Mouse (Mus musculus) intestine, embryonic 14.5 days (tissue): ENCODE data around the gene Dync1li2. TPM values are rescaled to one million over a fixed set of nuclear protein-coding genes. Genes with fewer than 3 reads are reported as not detected.

Experiments used
- ATAC-seq: fragments of 200-750 bp; cut with Nextera tagmentation; replicated peaks from 2 replicates; pipeline ENCODE4 v1.8.0; 2017; ENCODE audit warnings: low read depth, moderate number of reproducible peaks, moderate TSS enrichment, moderate library complexity; ENCODE audit not compliant: low FRiP score, low TSS enrichment
- DNase-seq: peaks from one replicate; pipeline ENCODE4 v3.0.0-alpha.2; 2018; ENCODE audit warnings: low spot score
- H3K27ac ChIP-seq: fragments of 300-500 bp; sonication (generic); 2 replicates; pipeline ENCODE4 v1.5.1; 2014; ENCODE audit warnings: low read depth, mild to moderate bottlenecking, control low read depth
- H3K27me3 ChIP-seq: fragments of 300-500 bp; sonication (generic); replicated peaks from 2 replicates; pipeline ENCODE4 v1.6.1; 2014; ENCODE audit warnings: low read length, control low read depth; ENCODE audit not compliant: control insufficient read depth, insufficient read depth
- H3K36me3 ChIP-seq: fragments of 300-500 bp; sonication (generic); 2 replicates; pipeline ENCODE4 v1.6.1; 2014; ENCODE audit warnings: low read length, control low read depth; ENCODE audit not compliant: control insufficient read depth, insufficient read depth
- H3K4me1 ChIP-seq: fragments of 300-500 bp; sonication (generic); replicated peaks from 2 replicates; pipeline ENCODE4 v1.6.1; 2014; ENCODE audit warnings: low read length, control low read depth, mixed read lengths; ENCODE audit not compliant: control insufficient read depth, insufficient read depth
- H3K4me2 ChIP-seq: fragments of 300-500 bp; sonication (generic); 2 replicates; pipeline ENCODE4 v1.6.1; 2014; ENCODE audit warnings: low read length
- H3K4me3 ChIP-seq: fragments of 300-500 bp; sonication (generic); 2 replicates; pipeline ENCODE4 v1.5.1; 2014; ENCODE audit warnings: low read depth, low read length, control low read depth, mixed read lengths
- H3K9ac ChIP-seq: fragments of 300-500 bp; sonication (generic); 2 replicates; pipeline ENCODE4 v1.6.1; 2014; ENCODE audit warnings: mild to moderate bottlenecking, low read length
- H3K9me3 ChIP-seq: fragments of 300-500 bp; sonication (generic); 2 replicates; pipeline ENCODE4 v1.6.1; 2016; ENCODE audit warnings: low read length, control low read depth; ENCODE audit not compliant: control insufficient read depth
- WGBS: fragments of 180-500 bp; shearing (Covaris S2); extraction: QIAGEN DNeasy Blood & Tissue Kit; methylation state at CpG from one replicate; pipeline ENCODE4 v1.1.7; 2014; 5-methylcytosine and 5-hydroxymethylcytosine counted together
- polyA plus RNA-seq: library from polyadenylated mRNA; unstranded; fragments of >200 nt; fragmentation: Nextera tagmentation; extraction: Ambion mirVana; gene quantifications from 2 replicates; pipeline ENCODE4 v1.2.1, GENCODE M21; 2014

Dync1li2 gene
- polyA plus RNA-seq, 1 experiment from 2014 or later = 46.1 TPM

DNA sequence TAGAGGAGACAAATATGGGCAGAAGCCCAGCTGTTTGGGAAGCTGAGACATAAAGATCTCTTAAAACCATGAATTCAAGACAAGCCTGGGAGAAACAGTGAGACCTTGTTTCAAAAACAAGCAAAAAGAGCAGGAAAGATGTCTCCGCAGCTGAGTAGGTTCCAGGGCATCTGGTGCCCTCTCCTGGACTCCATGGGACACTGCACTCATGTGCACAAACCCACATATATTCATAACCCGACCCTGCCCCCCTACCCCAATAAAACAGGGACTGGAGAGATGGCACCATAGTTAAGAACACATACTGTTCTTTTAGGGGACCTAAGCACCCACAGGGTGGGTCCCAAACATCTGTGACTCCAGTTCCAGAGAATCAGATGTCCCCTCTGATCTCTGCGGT, 39.3 kb downstream of the Dync1li2 start:
- ATAC-seq (0 out of 2 replicates have a peak, but pooled peaks have one; percentile 10), DNase-seq (no peak)
- H3K4me1 ChIP-seq = 0 out of 2 replicates have a peak, but pooled peaks cover 2% of the 10 kb centered on the region

DNA sequence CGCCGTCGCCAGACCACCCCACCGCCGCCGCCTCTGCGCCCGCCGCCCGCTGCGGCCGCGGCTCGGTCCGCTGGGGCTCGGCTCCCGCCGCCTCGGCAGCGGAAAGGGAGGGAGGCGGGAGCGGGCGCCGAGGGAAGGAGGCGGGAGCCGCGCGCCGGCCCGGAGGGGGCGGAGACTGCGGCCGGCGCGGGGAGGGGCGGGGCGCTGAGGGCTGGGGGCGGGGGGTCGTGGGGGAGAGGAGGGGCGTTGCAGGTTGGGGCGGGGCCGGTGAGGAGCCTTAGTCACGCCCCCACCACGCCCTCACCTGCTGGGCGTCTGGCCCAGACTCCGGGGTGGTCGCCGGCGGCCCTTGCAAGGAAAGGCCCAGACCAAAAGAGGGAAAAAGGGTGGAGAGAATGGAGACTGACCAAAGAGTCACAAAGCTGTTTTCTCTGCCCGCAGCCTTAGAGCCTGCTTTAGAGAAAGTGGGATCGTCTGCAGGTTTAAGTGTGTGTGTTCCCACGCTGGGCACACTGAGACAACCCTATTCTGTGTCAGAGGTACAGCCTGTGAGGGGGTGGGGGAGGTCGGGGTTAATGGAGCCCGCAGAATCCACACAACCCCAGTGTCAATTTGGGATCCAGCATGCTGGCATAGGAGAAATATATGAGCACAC, 47.0 kb downstream of the Dync1li2 start, which contains the start of gene Cmtm4:
Gene Cmtm4, minus strand, starts transcription at position 105 of the 655 bp plus-strand sequence.
- peak within 1 kb of the TSS; percentile 87 for H3K9ac ChIP-seq
- H3K4me2 ChIP-seq = peak within 1 kb of the TSS; percentile 64
- no peaks in the 10 kb centered on the region for H3K36me3 ChIP-seq
- peak within 1 kb of the TSS; percentile 83 for H3K27ac ChIP-seq
- peak; percentile 83 for DNase-seq
- peak within 1 kb of the TSS; percentile 61 for H3K4me3 ChIP-seq
- H3K27me3 ChIP-seq = no peaks in the 10 kb centered on the region
- no peaks in the 10 kb centered on the region for H3K9me3 ChIP-seq
- peak; percentile 86 for ATAC-seq
- H3K4me1 ChIP-seq = peaks cover 16% of the 10 kb centered on the region
- 3% methylated on average over 16 of the region's 54 CpGs for WGBS

More for the DNA sequence above, 39.3 kb downstream of the Dync1li2 start:
- no peak overlapping the region for H3K27ac ChIP-seq
- WGBS = 71% methylated on average over 3 of the region's 3 CpGs
- no peak overlapping the region for H3K9ac ChIP-seq
- H3K4me3 ChIP-seq = no peak overlapping the region
- no peaks in the 10 kb centered on the region for H3K9me3 ChIP-seq
- H3K4me2 ChIP-seq = no peak overlapping the region
- H3K27me3 ChIP-seq = no peaks in the 10 kb centered on the region
- no peaks in the 10 kb centered on the region for H3K36me3 ChIP-seq

DNA sequence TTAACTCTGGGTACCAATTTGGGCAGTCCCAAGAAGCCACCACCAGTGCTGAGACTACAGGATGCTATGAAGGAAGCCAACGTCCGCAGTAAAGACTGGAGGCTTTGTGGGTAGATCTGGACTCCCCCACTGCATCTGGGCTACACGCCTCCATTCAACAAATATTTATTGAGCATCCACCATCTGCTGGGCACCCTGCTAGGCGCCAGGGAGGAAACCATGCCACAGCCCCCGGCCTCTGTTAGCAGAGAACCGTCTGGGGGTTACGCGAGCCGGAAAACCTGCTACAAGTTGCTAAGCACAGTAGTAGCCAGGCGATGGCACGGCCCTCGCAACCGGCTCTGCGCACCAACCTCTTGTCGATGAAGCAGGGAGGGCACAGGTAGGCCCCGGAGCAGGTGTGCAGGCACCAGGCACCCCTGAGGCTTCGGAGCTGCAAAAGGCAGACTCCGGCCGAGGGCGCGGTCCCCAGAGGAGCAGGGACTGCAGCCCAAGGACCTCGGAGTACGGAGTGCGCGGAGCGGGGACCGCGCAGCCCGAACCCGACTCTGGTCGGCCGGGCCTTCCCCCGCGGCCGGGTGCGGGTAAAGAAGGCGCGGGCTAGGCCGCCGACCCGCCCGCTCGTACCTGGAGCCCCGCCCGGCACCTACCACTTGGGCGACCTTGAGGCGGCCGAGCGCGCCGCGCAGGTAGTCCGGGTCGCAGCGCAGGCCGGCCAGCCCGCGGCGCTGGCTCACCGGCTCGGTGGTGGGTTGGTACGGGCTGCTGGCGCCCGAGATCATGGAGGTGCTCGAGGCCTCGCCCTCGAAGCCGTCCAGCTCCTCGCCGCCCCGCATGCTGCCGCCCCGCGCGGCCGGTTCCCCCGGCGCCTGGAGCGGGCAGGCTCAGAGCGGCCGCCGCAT, 47.8 kb downstream of the Dync1li2 start:
- ATAC-seq (peak; percentile 76), DNase-seq (peak; percentile 84)
- Histone ChIP-seq H3K36me3 (no peaks in the 10 kb centered on the region), H3K27me3 (no peaks in the 10 kb centered on the region), H3K4me1 (peaks cover 16% of the 10 kb centered on the region), H3K9ac (peak overlapping the region; percentile 87), H3K27ac (peak overlapping the region; percentile 83), H3K4me3 (peak overlapping the region; percentile 61), H3K4me2 (peak overlapping the region; percentile 64), H3K9me3 (no peaks in the 10 kb centered on the region)
- under 1% methylated on average over 65 of the region's 82 CpGs for WGBS

DNA sequence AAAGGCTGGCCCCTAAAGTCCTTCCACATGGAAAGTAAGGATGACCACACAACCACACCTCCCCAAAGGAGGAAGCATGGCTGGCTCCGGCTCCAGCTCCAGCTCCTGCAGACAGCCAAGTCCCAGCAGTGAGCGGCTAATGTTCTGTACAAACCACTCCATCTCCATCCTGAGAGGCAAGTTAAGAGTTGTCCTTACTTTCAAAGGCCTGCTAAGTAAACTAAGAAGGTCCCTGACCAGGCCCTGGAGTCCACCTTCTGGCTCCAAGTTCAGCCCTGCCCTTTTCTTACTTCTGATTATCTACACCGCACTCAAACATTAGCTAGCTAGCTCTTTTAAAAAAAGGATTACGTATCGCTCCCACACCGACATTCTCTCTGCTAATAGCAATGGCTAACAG, 49.1 kb downstream of the Dync1li2 start:
- Histone ChIP-seq H3K36me3 (no peaks in the 10 kb centered on the region; the same call in 1 of the 2 replicates), H3K9ac (0 out of 2 replicates have a peak overlapping the region, but pooled peaks have one; percentile 11), H3K9me3 (no peaks in the 10 kb centered on the region), H3K4me3 (peak overlapping the region; percentile 61), H3K27ac (peak overlapping the region; percentile 47; the same call in 1 of the 2 replicates), H3K4me2 (peak overlapping the region; percentile 64), H3K27me3 (no peaks in the 10 kb centered on the region), H3K4me1 (peaks cover 16% of the 10 kb centered on the region)
- no peak for ATAC-seq
- no peak for DNase-seq
- WGBS = 66% methylated on average over 6 of the region's 6 CpGs

DNA sequence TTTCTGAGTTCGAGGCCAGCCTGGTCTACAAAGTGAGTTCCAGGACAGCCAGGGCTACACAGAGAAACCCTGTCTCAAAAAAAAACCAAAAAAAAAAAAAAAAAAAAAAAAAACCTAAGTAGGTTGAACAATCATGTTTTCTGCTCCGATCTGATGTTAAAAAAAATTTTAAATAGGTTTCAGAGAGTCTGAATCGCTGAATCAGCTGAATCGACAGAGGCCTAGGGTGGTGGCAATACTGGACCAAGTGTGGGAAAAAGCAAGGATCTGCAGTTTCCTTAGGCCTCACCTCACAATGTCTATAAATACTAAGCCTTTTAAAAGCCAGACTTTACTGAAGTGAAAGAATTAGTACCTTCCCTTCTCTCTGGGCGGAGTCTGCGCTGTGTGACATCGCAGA, 49.7 kb downstream of the Dync1li2 start:
- 90% methylated on average over 6 of the region's 7 CpGs for WGBS
- DNase-seq (no peak), ATAC-seq (no peak)
- Histone ChIP-seq H3K4me2 (peak overlapping the region; percentile 64), H3K36me3 (no peaks in the 10 kb centered on the region; the same call in 1 of the 2 replicates), H3K4me3 (no peak overlapping the region), H3K9me3 (no peaks in the 10 kb centered on the region), H3K4me1 (peaks cover 16% of the 10 kb centered on the region), H3K27me3 (no peaks in the 10 kb centered on the region), H3K9ac (no peak overlapping the region), H3K27ac (no peak overlapping the region)

DNA sequence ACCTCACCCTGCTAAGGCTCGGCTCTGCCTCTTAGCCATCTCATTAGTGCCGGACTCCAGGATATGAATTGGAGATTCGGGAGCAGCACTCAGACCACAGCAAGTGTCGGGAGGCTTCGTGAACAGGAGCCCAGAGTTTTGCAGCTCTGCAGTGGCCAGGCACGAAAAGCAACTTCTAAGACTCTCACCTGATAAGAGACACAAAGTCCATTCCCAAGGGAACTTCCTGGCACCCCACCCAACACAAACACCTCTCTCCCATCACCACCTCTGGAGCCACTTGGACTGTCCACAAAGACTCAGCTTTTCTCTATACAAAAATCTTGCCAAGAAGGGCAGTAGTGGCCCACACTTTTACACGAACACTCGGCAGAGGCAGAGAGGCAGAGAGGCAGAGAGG, 52.6 kb downstream of the Dync1li2 start:
- 76% methylated on average over 8 of the region's 8 CpGs for WGBS
- Histone ChIP-seq H3K9ac (no peak overlapping the region), H3K36me3 (no peaks in the 10 kb centered on the region; the same call in 1 of the 2 replicates), H3K9me3 (no peaks in the 10 kb centered on the region), H3K4me2 (peak overlapping the region; percentile 11; the same call in 1 of the 2 replicates), H3K4me3 (no peak overlapping the region), H3K27me3 (no peaks in the 10 kb centered on the region), H3K4me1 (peaks cover 42% of the 10 kb centered on the region), H3K27ac (0 out of 2 replicates have a peak overlapping the region, but pooled peaks have one; percentile 16)
- DNase-seq (no peak), ATAC-seq (no peak; the same call in 1 of the 2 replicates)

DNA sequence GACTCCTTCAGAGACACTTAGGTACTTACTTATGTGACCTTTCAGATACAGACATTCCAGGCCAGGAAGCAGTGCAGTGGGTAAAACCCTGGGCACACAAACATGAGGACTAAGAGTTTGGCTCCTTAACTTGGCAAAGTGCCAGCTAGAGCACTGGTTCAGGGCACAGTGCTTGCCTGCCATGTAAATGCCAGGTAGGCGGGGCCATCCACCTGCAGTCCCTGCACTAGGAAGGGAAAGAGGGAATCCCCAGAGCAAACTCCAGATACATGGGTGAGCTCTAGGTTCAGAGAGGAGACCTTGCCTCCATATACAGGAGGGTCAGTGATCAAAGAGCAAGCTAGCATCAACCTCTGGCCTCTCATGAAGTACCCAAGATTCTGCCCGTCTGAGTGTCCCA, 54.9 kb downstream of the Dync1li2 start:
- Histone ChIP-seq H3K36me3 (no peaks in the 10 kb centered on the region; the same call in 1 of the 2 replicates), H3K9me3 (no peaks in the 10 kb centered on the region), H3K4me2 (no peak overlapping the region), H3K4me3 (no peak overlapping the region), H3K27ac (no peak overlapping the region), H3K4me1 (peaks cover 39% of the 10 kb centered on the region), H3K27me3 (no peaks in the 10 kb centered on the region), H3K9ac (no peak overlapping the region)
- 83% methylated on average over 2 of the region's 2 CpGs for WGBS
- ATAC-seq = 0 out of 2 replicates have a peak, but pooled peaks have one; percentile 5
- DNase-seq = no peak

DNA sequence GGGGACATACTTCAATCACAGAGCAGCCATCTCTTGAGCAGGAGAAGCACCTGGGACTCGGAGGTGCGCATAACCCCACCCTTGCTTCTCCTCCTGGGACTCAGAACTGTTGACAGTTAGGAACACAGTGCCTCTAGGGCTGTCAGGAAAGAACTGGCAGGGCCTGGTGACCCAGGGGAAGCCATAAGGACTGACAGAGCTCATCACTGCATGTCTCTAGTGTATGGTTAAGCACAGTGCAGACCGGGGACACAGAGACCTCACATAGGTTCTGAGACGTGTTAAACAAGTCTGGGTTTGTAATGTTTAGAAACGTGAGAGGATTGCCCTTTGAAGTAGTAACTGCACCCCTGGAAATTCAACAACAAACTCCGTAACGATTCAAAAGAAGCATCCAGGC, 55.3 kb downstream of the Dync1li2 start:
- Histone ChIP-seq H3K9me3 (no peaks in the 10 kb centered on the region), H3K9ac (no peak overlapping the region), H3K4me3 (no peak overlapping the region), H3K4me1 (peaks cover 44% of the 10 kb centered on the region), H3K4me2 (no peak overlapping the region), H3K27ac (no peak overlapping the region), H3K36me3 (no peaks in the 10 kb centered on the region; the same call in 1 of the 2 replicates), H3K27me3 (no peaks in the 10 kb centered on the region)
- DNase-seq = no peak
- ATAC-seq = no peak
- 39% methylated on average over 7 of the region's 7 CpGs for WGBS
